Mouse (Mus musculus): ENCODE data around the gene Aldh6a1. TPM values are rescaled to one million over a fixed set of nuclear protein-coding genes. Genes with fewer than 3 reads are reported as not detected.

Aldh6a1 gene
- 23.6 and 24.0 TPM in 2 replicates for polyA plus RNA-seq (2014; fragmentation: Nextera tagmentation; extraction: Ambion mirVana)

DNA sequence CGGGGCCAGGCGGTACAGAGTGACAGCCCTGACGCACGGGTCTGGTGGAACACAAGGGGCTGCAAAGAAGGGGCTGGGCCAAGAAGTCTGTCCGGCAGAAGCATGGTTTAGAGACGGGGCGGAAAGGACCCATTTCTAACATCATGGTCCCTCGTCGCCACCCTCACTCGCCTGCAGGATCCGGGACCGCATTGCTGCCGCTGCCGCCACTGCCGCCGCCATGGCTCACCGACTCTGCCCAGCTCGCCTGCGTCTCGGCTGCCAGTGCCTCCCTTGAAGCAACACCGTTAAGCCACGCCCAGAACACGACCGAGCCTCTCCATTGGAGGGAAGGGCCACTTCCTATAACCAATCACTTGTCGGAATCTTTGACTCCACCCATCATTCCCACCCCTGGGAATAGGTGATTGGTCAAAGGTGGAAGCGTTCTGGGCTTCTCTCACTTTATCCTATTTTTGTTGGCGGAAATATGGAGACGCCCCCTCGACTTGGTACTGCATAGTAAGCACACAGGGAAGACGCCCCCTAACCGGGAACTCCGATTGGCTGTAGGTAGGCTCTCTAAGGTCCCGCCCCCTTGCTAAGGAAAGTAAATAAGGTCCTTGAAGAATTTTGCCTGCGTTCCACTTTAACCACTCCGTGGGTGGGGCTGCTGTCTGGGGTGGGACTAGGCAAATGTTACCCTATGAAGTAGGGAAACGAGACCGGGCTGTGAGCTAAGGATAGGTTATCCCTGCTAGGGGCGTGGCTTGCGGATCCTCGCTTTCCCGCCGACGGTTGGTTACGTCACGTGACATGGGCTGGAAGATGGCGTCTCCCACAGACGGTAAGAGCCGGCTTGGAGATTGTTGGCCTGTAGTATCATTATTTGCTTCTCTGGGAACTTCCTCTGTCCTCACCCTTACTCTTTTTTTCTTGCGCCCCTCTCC is at the start of gene Aldh6a1, which contains the start of gene Lin52:
Gene Aldh6a1 (minus strand): TSS at position 287 of the 929 bp plus-strand sequence.
Gene Lin52 (plus strand): TSS at position 705 of the 929 bp plus-strand sequence.
- no peaks in the 10 kb centered on the region for H3K9me3 ChIP-seq (ENCODE audit: control insufficient read depth, low read length)
- peak within 1 kb of the TSS; percentile 21; the same call in 1 of the 2 replicates for H3K27ac ChIP-seq (replicated peaks; ENCODE audit: low read depth, low read length)
- H3K27me3 ChIP-seq (ENCODE audit: control insufficient read depth, insufficient read depth, low read length): no peaks in the 10 kb centered on the region
- under 1% methylated on average over 49 of the region's 49 CpGs for WGBS
- peak within 1 kb of the TSS; percentile 55 for H3K4me3 ChIP-seq (ENCODE audit: low read depth, low read length)
- H3K4me1 ChIP-seq (ENCODE audit: control insufficient read depth, insufficient read depth, low read length): peaks cover 7% of the 10 kb centered on the region; the same call in 1 of the 2 replicates
- peak within 1 kb of the TSS; percentile 88 for H3K4me2 ChIP-seq (ENCODE audit: low read depth, severe bottlenecking)
- ATAC-seq (ENCODE audit: insufficient number of reproducible peaks, low FRiP score, low TSS enrichment, low read depth): peak; percentile 99
- H3K9ac ChIP-seq (ENCODE audit: low read length): peak within 1 kb of the TSS; percentile 56
- no peaks in the 10 kb centered on the region for H3K36me3 ChIP-seq (ENCODE audit: control insufficient read depth, insufficient read depth, low read length)
- DNase-seq (ENCODE audit: low spot score): peak; percentile 95

DNA sequence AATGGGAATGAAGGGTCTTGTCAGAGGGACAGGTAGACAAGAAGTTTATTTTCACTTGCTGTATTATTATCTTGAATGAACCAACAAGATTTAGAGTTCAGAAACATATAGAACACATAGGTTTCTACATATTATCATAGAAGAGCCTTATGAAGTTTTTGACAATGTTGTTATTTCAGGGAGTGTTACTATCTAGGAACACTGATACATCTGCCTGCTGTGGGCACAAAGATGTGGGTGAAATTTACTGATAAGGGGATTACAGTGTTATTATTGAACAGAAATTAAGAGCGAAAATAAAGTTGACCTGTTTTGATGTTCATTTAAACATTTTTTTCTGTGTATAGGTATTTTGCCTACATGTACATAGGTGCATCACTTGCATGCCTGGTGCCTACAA is 46.0 kb upstream of the Aldh6a1 start:
- Histone ChIP-seq H3K4me1 (ENCODE audit: control insufficient read depth, insufficient read depth, low read length) (no peaks in the 10 kb centered on the region), H3K36me3 (ENCODE audit: control insufficient read depth, insufficient read depth, low read length) (no peaks in the 10 kb centered on the region), H3K27ac (replicated peaks; ENCODE audit: low read depth, low read length) (no peak overlapping the region), H3K27me3 (ENCODE audit: control insufficient read depth, insufficient read depth, low read length) (no peaks in the 10 kb centered on the region), H3K9me3 (ENCODE audit: control insufficient read depth, low read length) (no peaks in the 10 kb centered on the region), H3K4me2 (ENCODE audit: low read depth, severe bottlenecking) (no peak overlapping the region), H3K4me3 (ENCODE audit: low read depth, low read length) (no peak overlapping the region), H3K9ac (ENCODE audit: low read length) (no peak overlapping the region)
- ATAC-seq (ENCODE audit: insufficient number of reproducible peaks, low FRiP score, low TSS enrichment, low read depth) (no peak), DNase-seq (ENCODE audit: low spot score) (no peak)
- 93% methylated on average over 1 of the region's 1 CpGs for WGBS

DNA sequence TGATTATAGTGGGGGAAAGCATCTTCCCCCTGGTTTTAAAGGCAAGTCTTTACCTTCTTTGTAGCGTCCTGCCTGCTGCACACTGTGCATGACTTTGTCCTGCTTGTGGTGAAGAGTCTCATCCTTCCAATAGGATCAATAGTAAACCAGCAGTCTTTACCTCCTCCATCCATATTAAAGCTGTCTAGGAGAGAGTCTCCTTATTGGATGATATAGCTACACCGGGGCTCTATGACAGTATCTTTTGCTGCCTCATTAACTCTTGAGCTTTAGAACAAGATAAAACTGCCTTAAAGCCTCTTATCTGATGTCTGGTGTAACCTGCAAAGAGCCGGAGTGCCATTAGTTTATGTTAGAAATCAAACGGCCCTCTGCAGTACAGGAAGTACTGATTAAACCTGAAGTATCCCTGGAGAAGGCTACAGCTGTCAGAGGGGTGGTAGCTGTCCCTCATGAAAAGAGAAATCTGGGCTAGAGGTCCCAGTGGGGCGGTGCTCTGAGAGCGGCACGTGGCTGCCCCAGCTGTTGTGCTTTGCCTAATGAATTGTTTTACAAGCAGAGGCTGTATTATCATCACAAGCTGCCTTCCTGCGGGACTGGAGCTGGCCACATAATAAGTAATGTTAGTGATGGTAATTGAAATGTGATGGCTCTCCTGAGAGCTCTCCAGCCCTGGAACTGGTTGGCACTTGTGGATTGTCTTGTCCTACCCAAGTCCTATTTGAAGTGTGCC is 36.7 kb upstream of the Aldh6a1 start:
- 13% methylated on average over 8 of the region's 8 CpGs for WGBS
- H3K27me3 ChIP-seq (ENCODE audit: control insufficient read depth, insufficient read depth, low read length): no peaks in the 10 kb centered on the region
- H3K27ac ChIP-seq (replicated peaks; ENCODE audit: low read depth, low read length): no peak overlapping the region
- peak; percentile 34 for DNase-seq (ENCODE audit: low spot score)
- H3K4me2 ChIP-seq (ENCODE audit: low read depth, severe bottlenecking): no peak overlapping the region
- H3K36me3 ChIP-seq (ENCODE audit: control insufficient read depth, insufficient read depth, low read length): no peaks in the 10 kb centered on the region
- no peak overlapping the region for H3K4me3 ChIP-seq (ENCODE audit: low read depth, low read length)
- H3K9me3 ChIP-seq (ENCODE audit: control insufficient read depth, low read length): no peaks in the 10 kb centered on the region
- no peak for ATAC-seq (ENCODE audit: insufficient number of reproducible peaks, low FRiP score, low TSS enrichment, low read depth)
- H3K9ac ChIP-seq (ENCODE audit: low read length): no peak overlapping the region
- peaks cover 7% of the 10 kb centered on the region for H3K4me1 ChIP-seq (ENCODE audit: control insufficient read depth, insufficient read depth, low read length)

DNA sequence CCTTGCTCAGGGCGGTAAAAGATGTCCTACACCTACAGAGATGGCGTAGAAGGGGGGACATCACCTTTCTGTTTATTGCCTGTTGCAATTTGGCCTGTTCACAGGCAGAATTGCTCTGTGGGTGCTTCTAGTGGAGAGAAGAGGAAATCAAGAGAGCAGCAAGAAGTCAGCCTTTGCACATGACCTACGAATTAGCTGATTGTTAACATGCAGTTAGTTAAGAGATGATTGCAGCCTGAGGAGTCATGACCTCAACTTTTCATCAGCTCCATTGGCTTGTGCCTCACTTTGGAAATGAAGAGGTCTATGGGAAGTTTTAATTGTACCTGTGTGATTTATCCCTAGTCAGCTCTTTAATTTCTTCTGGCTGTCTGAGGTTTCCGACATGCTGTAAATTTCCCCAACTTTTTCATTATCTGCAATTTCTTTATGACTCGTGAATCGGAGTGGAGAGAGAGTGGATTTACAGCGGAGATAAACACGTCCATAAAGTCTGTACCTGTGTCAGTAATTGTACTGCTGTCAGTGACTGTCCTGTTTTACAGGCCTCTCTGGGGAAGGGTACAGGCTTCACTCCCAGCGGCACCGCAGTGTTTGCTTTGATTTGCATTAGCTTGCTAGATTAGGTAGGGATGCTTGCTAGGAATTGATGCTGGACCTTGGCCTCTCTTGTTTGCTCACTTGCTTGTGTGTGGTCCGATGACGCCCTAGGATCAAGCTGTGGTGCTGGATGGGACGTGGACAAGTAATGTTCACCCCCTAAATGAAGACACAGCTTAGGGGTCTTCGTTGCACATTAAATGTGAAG is 32.2 kb upstream of the Aldh6a1 start:
- Histone ChIP-seq H3K36me3 (ENCODE audit: control insufficient read depth, insufficient read depth, low read length) (no peaks in the 10 kb centered on the region), H3K4me3 (ENCODE audit: low read depth, low read length) (no peak overlapping the region), H3K4me2 (ENCODE audit: low read depth, severe bottlenecking) (no peak overlapping the region), H3K27me3 (ENCODE audit: control insufficient read depth, insufficient read depth, low read length) (no peaks in the 10 kb centered on the region), H3K4me1 (ENCODE audit: control insufficient read depth, insufficient read depth, low read length) (peaks cover 7% of the 10 kb centered on the region), H3K27ac (replicated peaks; ENCODE audit: low read depth, low read length) (no peak overlapping the region), H3K9me3 (ENCODE audit: control insufficient read depth, low read length) (no peaks in the 10 kb centered on the region), H3K9ac (ENCODE audit: low read length) (no peak overlapping the region)
- ATAC-seq (ENCODE audit: insufficient number of reproducible peaks, low FRiP score, low TSS enrichment, low read depth) (no peak), DNase-seq (ENCODE audit: low spot score) (no peak)
- 40% methylated on average over 14 of the region's 14 CpGs for WGBS

DNA sequence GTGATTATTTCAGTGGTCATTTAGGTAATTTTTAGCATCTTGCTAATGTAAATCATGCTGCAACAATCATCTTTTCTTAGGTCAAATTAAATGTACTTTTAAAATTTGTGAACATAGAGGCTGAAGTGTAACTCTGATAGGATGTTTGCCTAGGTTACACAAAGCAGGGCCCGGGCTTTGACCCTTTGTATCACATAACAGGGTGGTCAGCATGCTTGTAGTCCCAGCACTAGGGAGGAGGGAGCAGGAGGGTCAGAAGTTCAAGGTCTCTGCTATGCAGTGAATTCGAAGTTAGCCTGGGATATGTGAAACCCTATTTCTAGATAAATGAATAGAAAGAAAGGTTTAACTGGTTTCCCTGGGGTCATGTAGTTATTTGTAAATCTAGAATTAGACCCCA is 30.4 kb upstream of the Aldh6a1 start:
- H3K4me3 ChIP-seq (ENCODE audit: low read depth, low read length): no peak overlapping the region
- no peaks in the 10 kb centered on the region for H3K27me3 ChIP-seq (ENCODE audit: control insufficient read depth, insufficient read depth, low read length)
- no peak for ATAC-seq (ENCODE audit: insufficient number of reproducible peaks, low FRiP score, low TSS enrichment, low read depth)
- 62% methylated on average over 2 of the region's 2 CpGs for WGBS
- H3K4me1 ChIP-seq (ENCODE audit: control insufficient read depth, insufficient read depth, low read length): no peaks in the 10 kb centered on the region
- H3K9me3 ChIP-seq (ENCODE audit: control insufficient read depth, low read length): no peaks in the 10 kb centered on the region
- H3K9ac ChIP-seq (ENCODE audit: low read length): no peak overlapping the region
- no peak overlapping the region for H3K27ac ChIP-seq (replicated peaks; ENCODE audit: low read depth, low read length)
- H3K36me3 ChIP-seq (ENCODE audit: control insufficient read depth, insufficient read depth, low read length): no peaks in the 10 kb centered on the region
- no peak for DNase-seq (ENCODE audit: low spot score)
- H3K4me2 ChIP-seq (ENCODE audit: low read depth, severe bottlenecking): no peak overlapping the region

DNA sequence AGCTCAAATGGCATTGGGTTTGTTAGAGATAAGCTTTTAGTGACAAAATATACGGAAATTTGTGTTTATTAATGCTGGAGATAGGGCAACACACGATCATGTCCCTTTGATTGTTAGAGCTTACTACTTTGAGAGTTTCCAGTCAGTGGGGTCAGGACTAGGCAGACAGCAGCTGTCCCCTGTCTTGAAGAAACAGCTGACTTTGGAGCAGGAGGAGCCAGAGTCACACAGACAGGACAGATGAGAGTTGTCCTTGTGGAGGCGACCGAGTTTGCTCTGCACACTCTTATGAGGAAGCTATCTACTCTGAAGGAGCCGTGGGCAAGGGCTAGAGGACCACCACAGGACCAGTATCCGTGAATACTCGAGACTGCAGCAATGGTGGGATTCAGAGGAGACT is 28.1 kb upstream of the Aldh6a1 start:
- DNase-seq (ENCODE audit: low spot score) (no peak), ATAC-seq (ENCODE audit: insufficient number of reproducible peaks, low FRiP score, low TSS enrichment, low read depth) (no peak)
- H3K4me2 ChIP-seq (ENCODE audit: low read depth, severe bottlenecking): no peak overlapping the region
- H3K9me3 ChIP-seq (ENCODE audit: control insufficient read depth, low read length): no peaks in the 10 kb centered on the region
- H3K4me3 ChIP-seq (ENCODE audit: low read depth, low read length): no peak overlapping the region
- no peaks in the 10 kb centered on the region for H3K36me3 ChIP-seq (ENCODE audit: control insufficient read depth, insufficient read depth, low read length)
- H3K4me1 ChIP-seq (ENCODE audit: control insufficient read depth, insufficient read depth, low read length): no peaks in the 10 kb centered on the region
- WGBS: 95% methylated on average over 7 of the region's 7 CpGs
- H3K9ac ChIP-seq (ENCODE audit: low read length): no peak overlapping the region
- H3K27ac ChIP-seq (replicated peaks; ENCODE audit: low read depth, low read length): no peak overlapping the region
- no peaks in the 10 kb centered on the region for H3K27me3 ChIP-seq (ENCODE audit: control insufficient read depth, insufficient read depth, low read length)

DNA sequence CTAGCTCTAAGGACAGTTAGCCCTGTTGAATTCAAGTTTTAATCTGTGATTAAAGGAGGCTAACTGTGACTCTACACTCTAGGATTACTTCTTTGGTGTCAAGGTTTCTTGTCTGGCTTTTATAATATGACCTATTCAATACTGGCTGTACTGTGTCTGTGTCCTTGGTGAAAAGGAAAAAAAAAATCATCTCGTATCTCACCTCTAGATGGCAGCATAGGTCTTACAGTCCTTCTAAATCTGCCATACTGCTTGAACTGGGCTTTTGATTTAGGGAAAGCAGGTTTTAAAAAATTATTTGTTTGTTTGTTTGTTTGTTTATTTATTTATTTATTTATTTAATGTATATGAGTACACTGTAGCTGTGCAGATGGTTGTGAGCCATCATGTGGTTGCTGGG is 17.9 kb upstream of the Aldh6a1 start:
- H3K9ac ChIP-seq (ENCODE audit: low read length): no peak overlapping the region
- WGBS: 0% methylated on average over 1 of the region's 1 CpGs
- no peak overlapping the region for H3K4me2 ChIP-seq (ENCODE audit: low read depth, severe bottlenecking)
- no peak for DNase-seq (ENCODE audit: low spot score)
- no peak overlapping the region for H3K4me3 ChIP-seq (ENCODE audit: low read depth, low read length)
- no peaks in the 10 kb centered on the region for H3K27me3 ChIP-seq (ENCODE audit: control insufficient read depth, insufficient read depth, low read length)
- no peaks in the 10 kb centered on the region for H3K4me1 ChIP-seq (ENCODE audit: control insufficient read depth, insufficient read depth, low read length)
- H3K27ac ChIP-seq (replicated peaks; ENCODE audit: low read depth, low read length): no peak overlapping the region
- no peak for ATAC-seq (ENCODE audit: insufficient number of reproducible peaks, low FRiP score, low TSS enrichment, low read depth)
- H3K36me3 ChIP-seq (ENCODE audit: control insufficient read depth, insufficient read depth, low read length): no peaks in the 10 kb centered on the region; the same call in 1 of the 2 replicates
- no peaks in the 10 kb centered on the region for H3K9me3 ChIP-seq (ENCODE audit: control insufficient read depth, low read length)

DNA sequence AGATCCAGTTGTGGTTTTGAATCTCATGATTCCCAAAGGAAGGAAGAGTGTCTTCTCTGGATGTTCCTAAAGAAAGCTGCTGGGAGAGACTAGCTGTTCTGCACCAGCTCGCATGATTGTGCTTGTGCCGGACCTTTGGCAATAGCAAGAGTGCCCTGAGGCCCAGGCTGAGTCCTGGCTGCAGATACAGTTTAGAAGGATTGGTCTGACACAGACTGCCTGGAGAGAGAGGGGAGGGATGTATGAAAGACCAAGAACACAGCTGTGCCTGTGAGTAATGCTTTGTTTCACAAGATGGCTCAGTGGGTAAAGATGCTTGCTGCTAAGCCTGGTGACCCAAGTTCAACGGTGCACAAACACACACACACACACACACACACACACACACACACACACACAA is 12.1 kb upstream of the Aldh6a1 start:
- 89% methylated on average over 3 of the region's 3 CpGs for WGBS
- peaks cover 14% of the 10 kb centered on the region for H3K36me3 ChIP-seq (ENCODE audit: control insufficient read depth, insufficient read depth, low read length)

More for the DNA sequence above, 12.1 kb upstream of the Aldh6a1 start:
- no peak overlapping the region for H3K27ac ChIP-seq (replicated peaks; ENCODE audit: low read depth, low read length)
- H3K9me3 ChIP-seq (ENCODE audit: control insufficient read depth, low read length): no peaks in the 10 kb centered on the region
- DNase-seq (ENCODE audit: low spot score): no peak
- ATAC-seq (ENCODE audit: insufficient number of reproducible peaks, low FRiP score, low TSS enrichment, low read depth): no peak
- no peak overlapping the region for H3K4me3 ChIP-seq (ENCODE audit: low read depth, low read length)
- no peak overlapping the region for H3K9ac ChIP-seq (ENCODE audit: low read length)
- H3K27me3 ChIP-seq (ENCODE audit: control insufficient read depth, insufficient read depth, low read length): no peaks in the 10 kb centered on the region
- no peaks in the 10 kb centered on the region for H3K4me1 ChIP-seq (ENCODE audit: control insufficient read depth, insufficient read depth, low read length)
- H3K4me2 ChIP-seq (ENCODE audit: low read depth, severe bottlenecking): no peak overlapping the region

All from limb, embryonic 11.5 days (tissue).